Mouse (Mus musculus) neutrophil, adult 5-6 weeks (primary cell): ENCODE data around the gene Ly86. TPM values are rescaled to one million over a fixed set of nuclear protein-coding genes. Genes with fewer than 3 reads are reported as not detected.

Experiments
- ATAC-seq: fragments of 151-379, 151-347 bp; 2 replicates; pipeline ENCODE4 v1.8.0; 2017; ENCODE audit warnings: mild to moderate bottlenecking, moderate TSS enrichment; ENCODE audit not compliant: insufficient number of reproducible peaks, poor library complexity, low FRiP score, severe bottlenecking; ENCODE audit errors: extremely low read depth
- total RNA-seq: library from RNA; stranded (forward); fragments of 200-1000 nt; gene quantifications from 2 replicates; pipeline ENCODE4 v1.2.3, GENCODE M21; 2017

Gene Ly86
- total RNA-seq, 1 experiment from 2014 or later, result 193 TPM

- ATAC-seq, result peak; percentile 58
Measured at GRCm38 (mm10) chr13:37347871-37348595, 3.0 kb downstream of the Ly86 start.

GRCm38 (mm10) chr13:37349051-37349450 is 4.0 kb downstream of the Ly86 start:
- no peak for ATAC-seq

- ATAC-seq, result no peak
Measured at GRCm38 (mm10) chr13:37353016-37353415, 8.0 kb downstream of the Ly86 start.

GRCm38 (mm10) chr13:37353868-37354267 is 8.9 kb downstream of the Ly86 start:
- peak; percentile 53 for ATAC-seq

GRCm38 (mm10) chr13:37354432-37354831 is 9.4 kb downstream of the Ly86 start:
- 0 out of 2 replicates have a peak, but pooled peaks have one; percentile 7 for ATAC-seq

- ATAC-seq, result no peak
Measured at GRCm38 (mm10) chr13:37355642-37356331, 10.8 kb downstream of the Ly86 start.

- ATAC-seq, result peak; percentile 79
Measured at GRCm38 (mm10) chr13:37356549-37356948, 11.5 kb downstream of the Ly86 start.

GRCm38 (mm10) chr13:37358112-37358511 is 13.1 kb downstream of the Ly86 start:
- ATAC-seq, result no peak

GRCm38 (mm10) chr13:37361249-37361648 is 16.2 kb downstream of the Ly86 start:
- ATAC-seq, result no peak

- ATAC-seq, result no peak
Measured at GRCm38 (mm10) chr13:37364351-37364750, 19.3 kb downstream of the Ly86 start.

GRCm38 (mm10) chr13:37376411-37376810 is 31.4 kb downstream of the Ly86 start:
- no peak for ATAC-seq

GRCm38 (mm10) chr13:37388222-37389202 is 43.5 kb downstream of the Ly86 start:
- ATAC-seq, result no peak

GRCm38 (mm10) chr13:37389296-37389695 is 44.3 kb downstream of the Ly86 start:
- ATAC-seq, result no peak

GRCm38 (mm10) chr13:37398791-37399190 is 53.8 kb downstream of the Ly86 start:
- ATAC-seq, result no peak

- ATAC-seq, result no peak
Measured at GRCm38 (mm10) chr13:37399340-37399739, 54.3 kb downstream of the Ly86 start.

GRCm38 (mm10) chr13:37402421-37402820 is 57.4 kb downstream of the Ly86 start:
- no peak for ATAC-seq

GRCm38 (mm10) chr13:37403708-37404107 is 58.7 kb downstream of the Ly86 start:
- peak; percentile 44; the same call in 1 of the 2 replicates for ATAC-seq

- ATAC-seq, result no peak
Measured at GRCm38 (mm10) chr13:37415696-37416095, 70.7 kb downstream of the Ly86 start.

- no peak for ATAC-seq
Measured at GRCm38 (mm10) chr13:37423416-37423815, 78.4 kb downstream of the Ly86 start.
